Mouse (Mus musculus) embryonic facial prominence, embryonic 14.5 days (tissue): Measurements from ENCODE around the gene Prox1. TPM values are rescaled to one million over a fixed set of nuclear protein-coding genes. Genes with fewer than 3 reads are reported as not detected.

Experiments used
- ATAC-seq: fragments of 200-750 bp; cut with Nextera tagmentation; 2 replicates; pipeline ENCODE4 v1.8.0; 2017; ENCODE audit warnings: low read depth, moderate number of reproducible peaks, moderate TSS enrichment
- DNase-seq: peaks from one replicate; pipeline ENCODE4 v3.0.0-alpha.2; 2015; ENCODE audit warnings: low spot score
- H3K27ac ChIP-seq: fragments of 300-500 bp; sonication (generic); replicated peaks from 2 replicates; pipeline ENCODE4 v1.5.1; 2014; ENCODE audit warnings: low read depth, mild to moderate bottlenecking, low read length, moderate library complexity
- H3K27me3 ChIP-seq: fragments of 300-500 bp; sonication (generic); replicated peaks from 2 replicates; pipeline ENCODE4 v1.6.1; 2014; ENCODE audit warnings: low read length; ENCODE audit not compliant: control insufficient read depth, insufficient read depth
- H3K36me3 ChIP-seq: fragments of 300-500 bp; sonication (generic); 2 replicates; pipeline ENCODE4 v1.6.1; 2014; ENCODE audit warnings: low read length, mixed read lengths; ENCODE audit not compliant: control insufficient read depth, insufficient read depth
- H3K4me1 ChIP-seq: fragments of 300-500 bp; sonication (generic); 2 replicates; pipeline ENCODE4 v1.6.1; 2014; ENCODE audit warnings: antibody characterized with exemption, low read length; ENCODE audit not compliant: control insufficient read depth, insufficient read depth
- H3K4me2 ChIP-seq: fragments of 300-500 bp; sonication (generic); 2 replicates; pipeline ENCODE4 v1.6.1; 2014; ENCODE audit warnings: low read depth, mild to moderate bottlenecking, low read length, moderate library complexity, mixed read lengths
- H3K4me3 ChIP-seq: fragments of 300-500 bp; sonication (generic); 2 replicates; pipeline ENCODE4 v1.5.1; 2014; ENCODE audit warnings: low read depth, mild to moderate bottlenecking, low read length
- H3K9ac ChIP-seq: fragments of 300-500 bp; sonication (generic); 2 replicates; pipeline ENCODE4 v1.6.1; 2014; ENCODE audit warnings: low read depth, mild to moderate bottlenecking, low read length, moderate library complexity, mixed read lengths
- H3K9me3 ChIP-seq: fragments of 300-500 bp; sonication (generic); 2 replicates; pipeline ENCODE4 v1.6.1; 2016; ENCODE audit warnings: low read length; ENCODE audit not compliant: control insufficient read depth
- WGBS: fragments of 180-500 bp; shearing (Covaris S2); extraction: QIAGEN DNeasy Blood & Tissue Kit; methylation state at CpG from one replicate; pipeline ENCODE4 v1.1.7; 2014; 5-methylcytosine and 5-hydroxymethylcytosine counted together
- polyA plus RNA-seq: library from polyadenylated mRNA; unstranded; fragments of >200 nt; fragmentation: Nextera tagmentation; extraction: Ambion mirVana; gene quantifications from 2 replicates; pipeline ENCODE4 v1.2.1, GENCODE M21; 2014

Prox1 gene
- polyA plus RNA-seq, 1 experiment from 2014 or later, result 4.3 TPM

GRCm38 (mm10) chr1:190128674-190129322 lies 41.7 kb downstream of the Prox1 start:
- Histone ChIP-seq H3K9me3 (no peaks in the 10 kb centered on the region), H3K36me3 (no peaks in the 10 kb centered on the region), H3K27me3 (no peaks in the 10 kb centered on the region), H3K4me2 (peak overlapping the region; percentile 35), H3K9ac (no peak overlapping the region), H3K27ac (no peak overlapping the region), H3K4me1 (peaks cover 6% of the 10 kb centered on the region; the same call in 1 of the 2 replicates), H3K4me3 (no peak overlapping the region)
- peak; percentile 88 for ATAC-seq
- DNase-seq, result peak; percentile 86
- 24% methylated on average over 12 of the region's 12 CpGs for WGBS

- H3K9me3 ChIP-seq, result no peaks in the 10 kb centered on the region
Measured at GRCm38 (mm10) chr1:190127878-190128277, 42.6 kb downstream of the Prox1 start.

GRCm38 (mm10) chr1:190127163-190127795 lies 43.2 kb downstream of the Prox1 start:
- Histone ChIP-seq H3K9ac (no peak overlapping the region), H3K27ac (no peak overlapping the region), H3K4me2 (no peak overlapping the region), H3K9me3 (no peaks in the 10 kb centered on the region), H3K27me3 (no peaks in the 10 kb centered on the region), H3K4me3 (no peak overlapping the region), H3K36me3 (no peaks in the 10 kb centered on the region), H3K4me1 (peaks cover 6% of the 10 kb centered on the region; the same call in 1 of the 2 replicates)
- DNase-seq (no peak), ATAC-seq (no peak)
- 42% methylated on average over 6 of the region's 6 CpGs for WGBS

More at GRCm38 (mm10) chr1:190127878-190128277, 42.6 kb downstream of the Prox1 start:
- no peak overlapping the region for H3K4me2 ChIP-seq
- no peak overlapping the region for H3K4me3 ChIP-seq
- H3K27ac ChIP-seq, result no peak overlapping the region; the same call in 1 of the 2 replicates
- H3K36me3 ChIP-seq, result no peaks in the 10 kb centered on the region
- H3K27me3 ChIP-seq, result no peaks in the 10 kb centered on the region
- H3K9ac ChIP-seq, result no peak overlapping the region
- ATAC-seq (no peak), DNase-seq (no peak)
- 57% methylated on average over 5 of the region's 5 CpGs for WGBS
- H3K4me1 ChIP-seq, result peaks cover 6% of the 10 kb centered on the region; the same call in 1 of the 2 replicates

GRCm38 (mm10) chr1:190124961-190125739 lies 45.4 kb downstream of the Prox1 start:
- no peak overlapping the region for H3K4me3 ChIP-seq
- peaks cover 6% of the 10 kb centered on the region; the same call in 1 of the 2 replicates for H3K4me1 ChIP-seq
- H3K4me2 ChIP-seq, result no peak overlapping the region
- H3K27ac ChIP-seq, result no peak overlapping the region
- H3K27me3 ChIP-seq, result no peaks in the 10 kb centered on the region
- no peaks in the 10 kb centered on the region for H3K9me3 ChIP-seq
- WGBS, result 77% methylated on average over 14 of the region's 14 CpGs
- ATAC-seq, result no peak
- H3K36me3 ChIP-seq, result no peaks in the 10 kb centered on the region
- H3K9ac ChIP-seq, result no peak overlapping the region
- no peak for DNase-seq

GRCm38 (mm10) chr1:190123404-190123803 lies 47.1 kb downstream of the Prox1 start:
- DNase-seq (no peak), ATAC-seq (no peak)
- Histone ChIP-seq H3K4me1 (peaks cover 6% of the 10 kb centered on the region; the same call in 1 of the 2 replicates), H3K36me3 (no peaks in the 10 kb centered on the region), H3K9me3 (no peaks in the 10 kb centered on the region), H3K4me3 (no peak overlapping the region), H3K4me2 (no peak overlapping the region), H3K27ac (no peak overlapping the region), H3K27me3 (no peaks in the 10 kb centered on the region), H3K9ac (no peak overlapping the region)
- 82% methylated on average over 13 of the region's 13 CpGs for WGBS

GRCm38 (mm10) chr1:190115985-190116384 lies 54.5 kb downstream of the Prox1 start:
- Histone ChIP-seq H3K27me3 (no peaks in the 10 kb centered on the region), H3K4me3 (no peak overlapping the region), H3K4me1 (no peaks in the 10 kb centered on the region), H3K9ac (no peak overlapping the region), H3K27ac (no peak overlapping the region), H3K9me3 (peaks cover 4% of the 10 kb centered on the region; the same call in 1 of the 2 replicates), H3K4me2 (no peak overlapping the region), H3K36me3 (no peaks in the 10 kb centered on the region)
- DNase-seq, result no peak
- no peak for ATAC-seq
- WGBS, result 81% methylated on average over 1 of the region's 1 CpGs

- Histone ChIP-seq H3K27me3 (no peaks in the 10 kb centered on the region), H3K4me1 (no peaks in the 10 kb centered on the region), H3K36me3 (no peaks in the 10 kb centered on the region), H3K4me3 (no peak overlapping the region), H3K9me3 (peaks cover 9% of the 10 kb centered on the region; the same call in 1 of the 2 replicates), H3K9ac (no peak overlapping the region), H3K27ac (no peak overlapping the region), H3K4me2 (no peak overlapping the region)
- DNase-seq (no peak), ATAC-seq (no peak)
- WGBS, result 72% methylated on average over 6 of the region's 6 CpGs
Measured at GRCm38 (mm10) chr1:190111741-190112140, 58.8 kb downstream of the Prox1 start.

- ATAC-seq, result no peak
Measured at GRCm38 (mm10) chr1:190107587-190107986, 62.9 kb downstream of the Prox1 start.

More at GRCm38 (mm10) chr1:190107587-190107986, 62.9 kb downstream of the Prox1 start:
- 90% methylated on average over 1 of the region's 1 CpGs for WGBS
- Histone ChIP-seq H3K4me2 (no peak overlapping the region), H3K4me3 (no peak overlapping the region), H3K9ac (no peak overlapping the region), H3K27me3 (no peaks in the 10 kb centered on the region), H3K36me3 (no peaks in the 10 kb centered on the region), H3K4me1 (no peaks in the 10 kb centered on the region), H3K27ac (no peak overlapping the region), H3K9me3 (peaks cover 5% of the 10 kb centered on the region; the same call in 1 of the 2 replicates)
- no peak for DNase-seq
